Mouse (Mus musculus): ENCODE data around the gene Hyal2. TPM values are rescaled to one million over a fixed set of nuclear protein-coding genes. Genes with fewer than 3 reads are reported as not detected.
"Not testable (repeated sequence)": the region's sequence is repeated elsewhere in the genome, so short reads cannot be mapped to it uniquely, and the experiment has no call there.

Hyal2 gene
- total and polyA plus RNA-seq, 3 experiments, result 40.2 to 43.6 (median 40.8) TPM

- 0% methylated on average over 23 of the region's 23 CpGs for WGBS
- Histone ChIP-seq H3K9ac (ENCODE audit: low read depth, low read length) (peak overlapping the region; percentile 91), H3K4me1 (ENCODE audit: control insufficient read depth, insufficient read depth, low read length) (peaks cover 16% of the 10 kb centered on the region), H3K27ac (peak overlapping the region; percentile 99), H3K27me3 (ENCODE audit: control insufficient read depth, insufficient read depth, low read length) (no peaks in the 10 kb centered on the region), H3K79me2 (replicated peaks; ENCODE audit: control insufficient read depth, insufficient read depth, low read length) (peaks cover 5% of the 10 kb centered on the region), H3K36me3 (ENCODE audit: control insufficient read depth, insufficient read depth, low read length) (peaks cover 19% of the 10 kb centered on the region), H3K4me3 (peak overlapping the region; percentile 97)
- no peak for TF ChIP-seq CTCF (IDR thresholded peaks at IDR 0.05)
- peak; percentile 83 for TF ChIP-seq POLR2A (IDR thresholded peaks at IDR 0.05; ENCODE audit: insufficient read depth, low read depth, low read length)
- peak; percentile 91 for TF ChIP-seq EP300 (IDR thresholded peaks at IDR 0.05; ENCODE audit: insufficient read depth, low read depth, low read length)
- intact Hi-C loops (cut with DNase I), result loop anchor here (2.0 kb wide), 1 partner anchor 14 kb away; no protein-coding TSS in a partner anchor
- DNase-seq, result peak; percentile 80 to 86
Observed at GRCm38 (mm10) chr9:107555031-107555457, 12.7 kb upstream of the Hyal2 start.

GRCm38 (mm10) chr9:107555701-107556100, 12.0 kb upstream of the Hyal2 start:
- no peaks in the 10 kb centered on the region for H3K27me3 ChIP-seq (ENCODE audit: control insufficient read depth, insufficient read depth, low read length)
- peak overlapping the region; percentile 97 for H3K4me3 ChIP-seq
- H3K27ac ChIP-seq, result peak overlapping the region; percentile 99
- WGBS, result 10% methylated on average over 2 of the region's 2 CpGs
- DNase-seq, result no peak
- peaks cover 5% of the 10 kb centered on the region for H3K79me2 ChIP-seq (replicated peaks; ENCODE audit: control insufficient read depth, insufficient read depth, low read length)
- peaks cover 16% of the 10 kb centered on the region for H3K4me1 ChIP-seq (ENCODE audit: control insufficient read depth, insufficient read depth, low read length)
- TF ChIP-seq POLR2A (IDR thresholded peaks at IDR 0.05; ENCODE audit: insufficient read depth, low read depth, low read length) (no peak), CTCF (IDR thresholded peaks at IDR 0.05) (no peak), EP300 (IDR thresholded peaks at IDR 0.05; ENCODE audit: insufficient read depth, low read depth, low read length) (no peak)
- H3K36me3 ChIP-seq (ENCODE audit: control insufficient read depth, insufficient read depth, low read length), result peaks cover 21% of the 10 kb centered on the region
- intact Hi-C loops (cut with DNase I), result loop anchor here (2.0 kb wide), 1 partner anchor 13 kb away; no protein-coding TSS in a partner anchor
- H3K9ac ChIP-seq (ENCODE audit: low read depth, low read length), result peak overlapping the region; percentile 91

- DNase-seq, result no peak
- Histone ChIP-seq H3K27ac (peak overlapping the region; percentile 99), H3K9ac (ENCODE audit: low read depth, low read length) (peak overlapping the region; percentile 15), H3K36me3 (ENCODE audit: control insufficient read depth, insufficient read depth, low read length) (peaks cover 23% of the 10 kb centered on the region), H3K4me3 (peak overlapping the region; percentile 97), H3K27me3 (ENCODE audit: control insufficient read depth, insufficient read depth, low read length) (no peaks in the 10 kb centered on the region), H3K79me2 (replicated peaks; ENCODE audit: control insufficient read depth, insufficient read depth, low read length) (peaks cover 5% of the 10 kb centered on the region), H3K4me1 (ENCODE audit: control insufficient read depth, insufficient read depth, low read length) (peaks cover 14% of the 10 kb centered on the region)
- TF ChIP-seq EP300 (IDR thresholded peaks at IDR 0.05; ENCODE audit: insufficient read depth, low read depth, low read length) (0 out of 2 replicates have a peak, but pooled peaks have one; percentile 14), POLR2A (IDR thresholded peaks at IDR 0.05; ENCODE audit: insufficient read depth, low read depth, low read length) (peak; percentile 26; the same call in 1 of the 2 replicates), CTCF (IDR thresholded peaks at IDR 0.05) (no peak)
- 26% methylated on average over 3 of the region's 3 CpGs for WGBS
- intact Hi-C loops (cut with DNase I), result no loop called here
Observed at GRCm38 (mm10) chr9:107556346-107556745, 11.4 kb upstream of the Hyal2 start.

GRCm38 (mm10) chr9:107563029-107563581, 4.6 kb upstream of the Hyal2 start, which contains the start of gene Tusc2:
TSS of gene Tusc2 (plus strand) at chr9:107563255.
- Histone ChIP-seq H3K27me3 (ENCODE audit: control insufficient read depth, insufficient read depth, low read length) (no peaks in the 10 kb centered on the region), H3K4me3 (peak within 1 kb of the TSS; percentile 93), H3K36me3 (ENCODE audit: control insufficient read depth, insufficient read depth, low read length) (peaks cover 17% of the 10 kb centered on the region), H3K4me1 (ENCODE audit: control insufficient read depth, insufficient read depth, low read length) (peaks cover 9% of the 10 kb centered on the region), H3K79me2 (replicated peaks; ENCODE audit: control insufficient read depth, insufficient read depth, low read length) (no peaks in the 10 kb centered on the region), H3K9ac (ENCODE audit: low read depth, low read length) (peak within 1 kb of the TSS; percentile 72), H3K27ac (peak within 1 kb of the TSS; percentile 91)
- WGBS, result under 1% methylated on average over 46 of the region's 46 CpGs
- intact Hi-C loops (cut with DNase I), result no loop called here
- peak; percentile 93 to 97 for DNase-seq
- TF ChIP-seq EP300 (IDR thresholded peaks at IDR 0.05; ENCODE audit: insufficient read depth, low read depth, low read length) (peak; percentile 86; the same call in 1 of the 2 replicates), POLR2A (IDR thresholded peaks at IDR 0.05; ENCODE audit: insufficient read depth, low read depth, low read length) (peak; percentile 96), CTCF (IDR thresholded peaks at IDR 0.05) (no peak)

GRCm38 (mm10) chr9:107565556-107565955, 2.2 kb upstream of the Hyal2 start:
- H3K27ac ChIP-seq, result peak overlapping the region; percentile 95
- peaks cover 13% of the 10 kb centered on the region for H3K4me1 ChIP-seq (ENCODE audit: control insufficient read depth, insufficient read depth, low read length)
- H3K9ac ChIP-seq (ENCODE audit: low read depth, low read length), result 0 out of 2 replicates have a peak overlapping the region, but pooled peaks have one; percentile 7
- not testable (repeated sequence) for H3K27me3 ChIP-seq (ENCODE audit: control insufficient read depth, insufficient read depth, low read length); H3K79me2 ChIP-seq (replicated peaks; ENCODE audit: control insufficient read depth, insufficient read depth, low read length); DNase-seq; H3K4me3 ChIP-seq; H3K36me3 ChIP-seq (ENCODE audit: control insufficient read depth, insufficient read depth, low read length)
- 49% methylated on average over 5 of the region's 5 CpGs for WGBS
- intact Hi-C loops (cut with DNase I), result loop anchor here (5.0 kb wide), 1 partner anchor 67 kb away; no protein-coding TSS in a partner anchor

GRCm38 (mm10) chr9:107566041-107566709, 1.6 kb upstream of the Hyal2 start:
- Histone ChIP-seq H3K27me3 (ENCODE audit: control insufficient read depth, insufficient read depth, low read length) (no peaks in the 10 kb centered on the region), H3K79me2 (replicated peaks; ENCODE audit: control insufficient read depth, insufficient read depth, low read length) (no peaks in the 10 kb centered on the region), H3K4me1 (ENCODE audit: control insufficient read depth, insufficient read depth, low read length) (peaks cover 14% of the 10 kb centered on the region), H3K27ac (peak overlapping the region; percentile 95), H3K4me3 (peak overlapping the region; percentile 44), H3K36me3 (ENCODE audit: control insufficient read depth, insufficient read depth, low read length) (peaks cover 7% of the 10 kb centered on the region), H3K9ac (ENCODE audit: low read depth, low read length) (peak overlapping the region; percentile 27)
- WGBS, result 33% methylated on average over 15 of the region's 15 CpGs
- DNase-seq, result peak; percentile 86 to 91
- TF ChIP-seq POLR2A (IDR thresholded peaks at IDR 0.05; ENCODE audit: insufficient read depth, low read depth, low read length) (peak; percentile 53; the same call in 1 of the 2 replicates), EP300 (IDR thresholded peaks at IDR 0.05; ENCODE audit: insufficient read depth, low read depth, low read length) (peak; percentile 91), CTCF (IDR thresholded peaks at IDR 0.05) (peak; percentile 98)
- intact Hi-C loops (cut with DNase I), result loop anchor here (2.0 to 5.0 kb wide), 2 partner anchors 66 to 79 kb away; no protein-coding TSS in a partner anchor
